Mouse (Mus musculus) lung, postnatal 25 days (tissue): Measurements from ENCODE around the gene Zmiz1.

Source experiments
- DNase-seq: peaks from one replicate; pipeline ENCODE4 v3.0.0; 2022; ENCODE audit warnings: low spot score

The Zmiz1 gene

GRCm38 (mm10) chr14:25472981-25473649, 14.1 kb downstream of the Zmiz1 start:
- DNase-seq: peak; percentile 67

GRCm38 (mm10) chr14:25474017-25474416, 15.0 kb downstream of the Zmiz1 start:
- no peak for DNase-seq

- no peak for DNase-seq
Measured at GRCm38 (mm10) chr14:25474732-25475131, 15.7 kb downstream of the Zmiz1 start.

- no peak for DNase-seq
Measured at GRCm38 (mm10) chr14:25476048-25476447, 17.1 kb downstream of the Zmiz1 start.

GRCm38 (mm10) chr14:25476453-25476852, 17.5 kb downstream of the Zmiz1 start:
- DNase-seq: peak; percentile 49

- DNase-seq: no peak
Measured at GRCm38 (mm10) chr14:25477268-25477667, 18.3 kb downstream of the Zmiz1 start.

- DNase-seq: no peak
Measured at GRCm38 (mm10) chr14:25478257-25478656, 19.3 kb downstream of the Zmiz1 start.

- DNase-seq: no peak
Measured at GRCm38 (mm10) chr14:25478755-25479154, 19.8 kb downstream of the Zmiz1 start.

- DNase-seq: no peak
Measured at GRCm38 (mm10) chr14:25479841-25480252, 20.9 kb downstream of the Zmiz1 start.

- DNase-seq: no peak
Measured at GRCm38 (mm10) chr14:25480443-25480842, 21.5 kb downstream of the Zmiz1 start.

GRCm38 (mm10) chr14:25480916-25481666, 22.1 kb downstream of the Zmiz1 start:
- DNase-seq: peak; percentile 85

- DNase-seq: no peak
Measured at GRCm38 (mm10) chr14:25481667-25482331, 22.8 kb downstream of the Zmiz1 start.

GRCm38 (mm10) chr14:25482404-25482803, 23.4 kb downstream of the Zmiz1 start:
- no peak for DNase-seq

GRCm38 (mm10) chr14:25483285-25483684, 24.3 kb downstream of the Zmiz1 start:
- no peak for DNase-seq

- peak; percentile 60 for DNase-seq
Measured at GRCm38 (mm10) chr14:25484049-25484448, 25.1 kb downstream of the Zmiz1 start.

GRCm38 (mm10) chr14:25486220-25486619, 27.2 kb downstream of the Zmiz1 start:
- DNase-seq: no peak

- no peak for DNase-seq
Measured at GRCm38 (mm10) chr14:25486742-25487469, 27.9 kb downstream of the Zmiz1 start.

- DNase-seq: no peak
Measured at GRCm38 (mm10) chr14:25487470-25487955, 28.5 kb downstream of the Zmiz1 start.

GRCm38 (mm10) chr14:25488097-25488613, 29.2 kb downstream of the Zmiz1 start:
- peak; percentile 76 for DNase-seq

- peak; percentile 77 for DNase-seq
Measured at GRCm38 (mm10) chr14:25489336-25490078, 30.5 kb downstream of the Zmiz1 start.

GRCm38 (mm10) chr14:25491961-25492360, 33.0 kb downstream of the Zmiz1 start:
- no peak for DNase-seq
